Mouse (Mus musculus) neural tube, embryonic 12.5 days (tissue): ENCODE measurements around the gene Adam22. TPM values are rescaled to one million over a fixed set of nuclear protein-coding genes. Genes with fewer than 3 reads are reported as not detected.
"Not testable (repeated sequence)": the region's sequence is repeated elsewhere in the genome, so short reads cannot be mapped to it uniquely, and the experiment has no call there.

ENCODE experiments used
- ATAC-seq: fragments of 200-750 bp; cut with Nextera tagmentation; 2 replicates; pipeline ENCODE4 v1.8.0; 2017; ENCODE audit warnings: low read depth, mild to moderate bottlenecking, moderate TSS enrichment, moderate library complexity; ENCODE audit not compliant: low FRiP score
- H3K27ac ChIP-seq: fragments of 300-500 bp; sonication (generic); 2 replicates; pipeline ENCODE4 v1.5.1; 2016
- H3K27me3 ChIP-seq: fragments of 300-500 bp; sonication (generic); replicated peaks from 2 replicates; pipeline ENCODE4 v1.6.1; 2016; ENCODE audit warnings: mild to moderate bottlenecking
- H3K36me3 ChIP-seq: fragments of 300-500 bp; sonication (generic); 2 replicates; pipeline ENCODE4 v1.6.1; 2016; ENCODE audit warnings: mild to moderate bottlenecking
- H3K4me1 ChIP-seq: fragments of 300-500 bp; sonication (generic); 2 replicates; pipeline ENCODE4 v1.6.1; 2016
- H3K4me2 ChIP-seq: fragments of 300-500 bp; sonication (generic); replicated peaks from 2 replicates; pipeline ENCODE4 v1.6.1; 2016; ENCODE audit warnings: mild to moderate bottlenecking
- H3K4me3 ChIP-seq: fragments of 300-500 bp; sonication (generic); 2 replicates; pipeline ENCODE4 v1.5.1; 2016
- H3K9ac ChIP-seq: fragments of 300-500 bp; sonication (generic); 2 replicates; pipeline ENCODE4 v1.6.1; 2016; ENCODE audit warnings: mild to moderate bottlenecking
- H3K9me3 ChIP-seq: fragments of 300-500 bp; sonication (generic); 2 replicates; pipeline ENCODE4 v1.6.1; 2016; ENCODE audit warnings: mild to moderate bottlenecking
- WGBS: fragments of 180-500 bp; shearing (Covaris S2); methylation state at CpG from one replicate; pipeline ENCODE4 v1.1.7; 2016; 5-methylcytosine and 5-hydroxymethylcytosine counted together
- polyA plus RNA-seq: library from polyadenylated mRNA; unstranded; fragments of >200 nt; fragmentation: Nextera tagmentation; extraction: Ambion mirVana; gene quantifications from 2 replicates; pipeline ENCODE4 v1.2.1, GENCODE M21; 2016

Adam22 gene
- polyA plus RNA-seq, 1 experiment from 2014 or later: 25.1 TPM

DNA sequence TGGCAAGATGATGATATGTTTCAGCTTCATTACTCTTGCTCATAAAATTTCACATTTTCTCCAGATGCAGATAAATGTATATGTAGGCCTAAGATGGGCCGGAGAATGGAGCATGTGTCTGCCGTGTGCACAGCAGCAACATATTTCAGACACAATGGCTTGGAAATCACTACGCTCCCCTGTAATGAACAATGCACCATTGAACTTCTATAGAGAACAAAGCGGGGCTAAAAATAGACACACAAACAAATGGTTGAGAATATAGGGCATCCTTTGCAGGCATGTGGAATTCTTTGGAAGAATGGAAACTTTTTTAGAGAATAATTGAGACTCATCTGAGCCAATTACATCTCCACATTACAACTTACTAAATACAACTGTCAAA lies 143.6 kb downstream of the Adam22 start:
- no peak overlapping the region for H3K4me3 ChIP-seq
- no peaks in the 10 kb centered on the region for H3K27me3 ChIP-seq
- H3K9ac ChIP-seq: no peak overlapping the region
- no peaks in the 10 kb centered on the region for H3K9me3 ChIP-seq
- H3K4me2 ChIP-seq: no peak overlapping the region
- H3K27ac ChIP-seq: no peak overlapping the region
- H3K36me3 ChIP-seq: no peaks in the 10 kb centered on the region
- WGBS: 59% methylated on average over 4 of the region's 4 CpGs
- H3K4me1 ChIP-seq: no peaks in the 10 kb centered on the region
- ATAC-seq: peak; percentile 31; the same call in 1 of the 2 replicates

DNA sequence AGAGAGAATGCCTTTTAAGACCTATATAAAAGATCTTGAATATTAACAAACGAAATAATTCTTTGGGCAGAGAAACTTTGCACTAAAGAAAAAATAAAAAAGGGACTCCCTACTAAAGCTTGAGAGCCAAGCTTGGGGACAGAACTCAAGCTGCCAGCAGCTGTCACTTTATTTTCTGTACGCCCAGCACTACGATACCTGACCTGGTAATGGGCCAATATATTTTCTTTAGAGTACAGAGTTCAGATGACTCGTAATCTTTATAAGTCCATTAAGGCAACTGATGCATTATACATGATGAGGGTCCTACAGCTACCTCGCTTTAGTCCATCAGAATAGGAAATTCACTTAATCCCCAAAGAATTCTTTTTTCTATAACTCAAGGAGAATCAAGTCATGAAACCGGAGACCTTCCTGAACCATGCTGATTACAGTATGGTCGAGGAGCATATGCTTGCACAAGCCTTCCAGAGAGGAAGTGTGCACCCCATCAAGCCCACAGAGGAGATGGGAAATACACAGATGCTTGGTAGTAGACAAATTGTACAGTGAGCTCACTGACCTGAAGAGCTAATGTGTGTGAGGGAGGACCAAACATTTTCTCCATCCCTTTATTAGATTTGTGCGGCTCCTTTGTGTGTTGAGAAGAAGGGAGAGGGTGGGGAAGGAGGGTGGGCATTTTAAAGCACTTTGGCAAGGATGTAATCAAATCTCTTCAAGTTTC lies 144.2 kb downstream of the Adam22 start:
- no peaks in the 10 kb centered on the region for H3K9me3 ChIP-seq
- H3K4me2 ChIP-seq: no peak overlapping the region
- no peaks in the 10 kb centered on the region for H3K27me3 ChIP-seq
- no peak overlapping the region for H3K27ac ChIP-seq
- no peak for ATAC-seq
- no peaks in the 10 kb centered on the region for H3K36me3 ChIP-seq
- H3K4me1 ChIP-seq: no peaks in the 10 kb centered on the region
- 78% methylated on average over 8 of the region's 8 CpGs for WGBS
- no peak overlapping the region for H3K4me3 ChIP-seq
- H3K9ac ChIP-seq: no peak overlapping the region

DNA sequence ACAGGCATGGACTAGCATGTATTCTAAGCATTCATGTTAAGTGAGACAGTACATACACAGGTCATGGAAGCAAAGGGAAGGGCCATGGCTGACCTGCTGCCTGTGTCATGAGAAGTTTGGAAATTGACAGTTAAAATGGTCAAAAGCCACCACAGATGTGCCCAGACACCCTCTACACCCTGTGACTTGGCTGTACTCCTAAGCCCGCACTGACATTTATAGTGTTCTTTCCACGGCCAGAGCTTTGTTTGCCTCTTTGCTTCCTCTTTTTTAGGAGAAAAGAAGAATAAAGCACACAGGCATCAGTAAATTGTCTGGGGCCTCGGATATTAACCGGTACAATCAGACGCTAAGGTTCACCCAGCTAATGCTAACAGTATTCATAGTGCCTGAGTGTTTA lies 146.3 kb downstream of the Adam22 start:
- no peak overlapping the region for H3K27ac ChIP-seq
- 88% methylated on average over 5 of the region's 5 CpGs for WGBS
- H3K4me3 ChIP-seq: no peak overlapping the region
- no peaks in the 10 kb centered on the region for H3K9me3 ChIP-seq
- no peak for ATAC-seq
- H3K36me3 ChIP-seq: no peaks in the 10 kb centered on the region
- H3K9ac ChIP-seq: no peak overlapping the region
- no peak overlapping the region for H3K4me2 ChIP-seq
- H3K4me1 ChIP-seq: no peaks in the 10 kb centered on the region
- H3K27me3 ChIP-seq: no peaks in the 10 kb centered on the region

DNA sequence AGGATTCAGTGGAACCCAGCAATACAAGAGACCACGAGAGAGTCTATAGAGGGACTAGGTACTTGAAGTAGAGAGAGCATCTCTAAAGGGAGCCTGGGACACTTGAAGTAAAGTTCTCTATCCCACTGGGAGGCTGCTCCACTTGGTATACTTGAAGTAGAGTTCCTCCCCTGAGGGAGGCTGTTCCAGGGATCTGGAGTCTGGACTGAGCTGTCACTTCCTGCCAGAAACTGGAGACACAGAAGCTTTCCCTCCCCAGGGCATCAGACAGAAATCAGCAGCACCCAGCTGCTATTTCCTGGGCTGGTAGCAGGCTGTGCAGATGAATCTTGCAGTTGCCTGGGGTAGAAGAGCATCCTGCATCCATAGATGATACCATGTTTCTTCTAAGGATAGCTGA lies 152.1 kb downstream of the Adam22 start:
- Histone ChIP-seq H3K4me3 (no peak overlapping the region), H3K4me2 (no peak overlapping the region), H3K27ac (no peak overlapping the region), H3K9ac (no peak overlapping the region), H3K36me3 (no peaks in the 10 kb centered on the region), H3K4me1 (no peaks in the 10 kb centered on the region), H3K27me3 (no peaks in the 10 kb centered on the region), H3K9me3 (no peaks in the 10 kb centered on the region)
- 73% methylated on average over 1 of the region's 1 CpGs for WGBS
- no peak for ATAC-seq

DNA sequence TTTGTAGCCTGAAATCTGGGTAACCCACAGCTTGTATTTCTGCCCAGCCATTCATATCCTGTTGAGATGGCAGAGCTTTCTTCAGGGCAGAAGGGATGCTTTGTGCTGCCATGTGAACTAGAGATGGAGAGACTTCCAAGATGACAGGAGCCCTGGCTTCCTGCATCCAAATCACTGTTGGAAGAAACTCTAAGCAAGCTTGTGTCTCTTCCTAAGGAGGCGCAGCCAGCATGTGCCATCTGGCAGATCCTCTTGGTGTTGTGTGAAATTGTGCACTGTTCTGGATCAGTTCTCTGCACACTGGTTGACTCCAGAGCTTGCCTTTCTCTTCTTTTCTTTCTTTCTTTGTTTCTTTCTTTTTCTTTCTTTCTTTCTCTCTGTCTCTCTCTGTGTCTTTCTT lies 183.0 kb downstream of the Adam22 start:
- not testable (repeated sequence) for H3K4me3 ChIP-seq, H3K4me1 ChIP-seq, H3K27me3 ChIP-seq, H3K36me3 ChIP-seq, H3K9me3 ChIP-seq, H3K4me2 ChIP-seq, H3K27ac ChIP-seq, H3K9ac ChIP-seq, ATAC-seq
- 93% methylated on average over 1 of the region's 1 CpGs for WGBS

DNA sequence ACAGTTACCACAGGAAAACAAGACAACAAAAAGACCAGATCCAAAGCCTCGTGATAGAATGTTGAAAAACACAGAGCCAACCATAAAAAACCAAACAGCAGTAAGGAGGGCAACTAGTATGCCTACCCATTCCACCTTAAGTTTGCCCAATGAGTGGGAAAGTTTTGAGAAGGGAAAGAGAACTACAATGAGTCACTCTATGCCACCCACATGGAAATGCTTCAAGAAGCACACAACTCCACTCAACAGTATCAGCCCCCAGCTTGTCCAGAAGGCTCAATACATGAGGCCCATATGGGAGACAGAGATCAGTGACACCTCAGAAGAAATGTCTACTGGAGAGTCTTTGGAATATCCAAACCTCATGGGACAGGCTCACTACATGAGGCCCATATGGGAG lies 187.3 kb downstream of the Adam22 start:
- Histone ChIP-seq H3K4me2 (no peak overlapping the region), H3K9ac (no peak overlapping the region), H3K9me3 (no peaks in the 10 kb centered on the region), H3K4me3 (no peak overlapping the region), H3K27ac (no peak overlapping the region), H3K36me3 (no peaks in the 10 kb centered on the region), H3K4me1 (no peaks in the 10 kb centered on the region), H3K27me3 (no peaks in the 10 kb centered on the region)
- no peak for ATAC-seq
- WGBS: 97% methylated on average over 1 of the region's 1 CpGs

DNA sequence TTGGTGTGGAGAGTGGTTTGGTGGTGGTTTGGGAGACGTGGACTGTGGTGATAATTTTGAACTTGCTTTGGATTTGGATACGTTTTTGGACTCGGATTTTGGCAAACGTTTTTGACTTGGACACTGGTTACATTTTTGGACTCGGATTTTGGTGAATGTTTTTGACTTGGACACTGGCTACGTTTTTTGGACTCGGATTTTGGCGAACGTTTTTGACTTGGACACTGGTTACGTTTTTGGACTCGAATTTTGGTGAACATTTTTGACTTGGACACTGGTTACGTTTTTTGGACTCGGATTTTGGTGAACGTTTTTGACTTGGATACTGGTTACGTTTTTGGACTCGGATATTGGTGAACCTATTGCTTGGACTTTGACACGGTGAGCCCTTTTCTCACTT lies 189.8 kb downstream of the Adam22 start:
- Histone ChIP-seq H3K4me3 (no peak overlapping the region), H3K9me3 (no peaks in the 10 kb centered on the region), H3K36me3 (no peaks in the 10 kb centered on the region), H3K4me1 (no peaks in the 10 kb centered on the region), H3K27me3 (no peaks in the 10 kb centered on the region), H3K9ac (no peak overlapping the region), H3K4me2 (no peak overlapping the region), H3K27ac (no peak overlapping the region)
- 93% methylated on average over 17 of the region's 17 CpGs for WGBS
- ATAC-seq: no peak

DNA sequence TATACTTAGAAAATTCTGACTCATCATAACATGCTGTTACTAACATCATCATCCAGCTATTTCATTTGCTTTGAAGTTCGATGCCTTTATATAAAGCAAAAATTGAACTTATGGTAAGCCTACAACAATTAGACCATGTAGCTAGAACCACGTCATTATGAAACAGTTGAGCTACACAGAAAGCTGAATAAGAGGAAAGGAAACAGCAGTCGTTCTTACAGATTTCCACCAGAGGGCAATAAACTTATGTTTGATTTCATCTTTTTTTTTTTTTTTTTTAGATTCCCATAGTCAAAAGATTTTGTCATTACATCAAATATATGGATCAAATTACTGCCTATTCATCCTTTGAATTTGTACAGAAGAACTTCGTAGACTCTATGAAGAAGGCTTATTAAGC lies 203.2 kb downstream of the Adam22 start:
- H3K27me3 ChIP-seq: no peaks in the 10 kb centered on the region
- no peaks in the 10 kb centered on the region for H3K36me3 ChIP-seq
- H3K9ac ChIP-seq: no peak overlapping the region
- H3K4me3 ChIP-seq: no peak overlapping the region
- ATAC-seq: no peak
- 65% methylated on average over 4 of the region's 4 CpGs for WGBS
- H3K4me1 ChIP-seq: no peaks in the 10 kb centered on the region
- no peaks in the 10 kb centered on the region for H3K9me3 ChIP-seq
- no peak overlapping the region for H3K27ac ChIP-seq
- no peak overlapping the region for H3K4me2 ChIP-seq

DNA sequence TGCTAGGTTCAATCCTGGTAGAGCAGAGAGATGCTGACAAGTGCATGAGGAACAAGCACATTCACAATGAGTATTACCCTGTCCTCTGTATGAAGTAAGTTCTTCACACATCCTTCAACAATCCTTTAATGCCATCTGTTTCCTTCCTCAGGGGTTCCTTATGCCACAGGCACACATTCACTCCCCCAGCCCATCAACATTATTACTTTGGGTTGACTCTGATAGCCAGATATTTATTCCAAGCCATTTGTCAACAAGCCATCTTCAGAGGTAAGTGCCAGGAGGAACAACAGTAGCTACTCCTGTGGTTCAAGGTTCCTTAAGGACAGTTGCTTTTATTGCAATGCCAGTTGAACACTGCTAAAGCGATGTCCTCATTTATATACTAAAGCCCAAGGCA lies 216.3 kb downstream of the Adam22 start:
- no peak overlapping the region for H3K4me3 ChIP-seq
- 91% methylated on average over 1 of the region's 1 CpGs for WGBS

DNA sequence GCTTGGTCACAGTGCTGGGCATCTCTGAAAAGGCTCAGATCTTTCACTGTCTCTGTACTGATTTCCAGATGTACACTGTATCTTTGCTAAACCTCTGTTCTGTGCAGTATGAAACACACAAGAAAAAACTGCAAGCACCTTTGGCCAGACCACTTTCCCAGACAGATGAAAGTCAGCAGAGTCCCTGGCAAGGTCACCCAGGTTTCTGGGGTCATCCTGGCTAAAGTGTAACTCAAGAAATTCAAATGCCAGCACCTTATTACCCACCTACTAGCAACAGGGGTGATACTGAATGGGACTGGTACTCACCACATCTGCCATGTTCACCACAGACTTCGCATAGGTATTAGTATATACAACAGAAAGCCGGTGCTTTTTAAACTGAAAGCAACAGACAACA lies 221.8 kb downstream of the Adam22 start:
- no peak overlapping the region for H3K27ac ChIP-seq
- no peaks in the 10 kb centered on the region for H3K4me1 ChIP-seq
- no peaks in the 10 kb centered on the region for H3K36me3 ChIP-seq
- 94% methylated on average over 2 of the region's 2 CpGs for WGBS
- H3K9ac ChIP-seq: no peak overlapping the region
- ATAC-seq: no peak
- H3K4me2 ChIP-seq: no peak overlapping the region
- H3K27me3 ChIP-seq: no peaks in the 10 kb centered on the region
- no peak overlapping the region for H3K4me3 ChIP-seq
- no peaks in the 10 kb centered on the region for H3K9me3 ChIP-seq

More for the DNA sequence above, 216.3 kb downstream of the Adam22 start:
- Histone ChIP-seq H3K4me1 (no peaks in the 10 kb centered on the region), H3K4me2 (no peak overlapping the region), H3K27ac (no peak overlapping the region), H3K9me3 (no peaks in the 10 kb centered on the region), H3K9ac (no peak overlapping the region), H3K27me3 (no peaks in the 10 kb centered on the region), H3K36me3 (no peaks in the 10 kb centered on the region)
- no peak for ATAC-seq

DNA sequence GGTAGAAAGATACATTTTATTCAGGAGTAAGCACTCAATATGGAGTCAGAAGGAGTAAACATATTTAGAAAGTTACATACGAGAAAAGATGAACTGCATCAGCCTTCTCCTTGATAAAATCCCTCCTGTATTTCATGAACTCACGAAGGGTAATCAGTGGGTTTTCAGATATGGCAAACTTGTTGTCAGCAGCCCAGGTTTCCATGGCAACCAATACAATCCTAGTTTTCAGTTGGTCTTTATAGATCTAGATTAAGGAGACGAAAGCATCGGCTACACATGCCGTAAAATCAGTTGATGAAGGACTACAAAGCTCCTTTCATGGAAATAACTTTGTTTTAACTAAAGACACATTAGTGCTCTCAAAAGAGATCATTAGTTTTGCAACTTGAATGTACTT lies 222.5 kb downstream of the Adam22 start:
- Histone ChIP-seq H3K27ac (no peak overlapping the region), H3K9ac (no peak overlapping the region), H3K9me3 (no peaks in the 10 kb centered on the region), H3K4me2 (no peak overlapping the region), H3K27me3 (no peaks in the 10 kb centered on the region), H3K36me3 (no peaks in the 10 kb centered on the region), H3K4me1 (no peaks in the 10 kb centered on the region), H3K4me3 (no peak overlapping the region)
- WGBS: 35% methylated on average over 5 of the region's 5 CpGs
- peak; percentile 42; the same call in 1 of the 2 replicates for ATAC-seq

DNA sequence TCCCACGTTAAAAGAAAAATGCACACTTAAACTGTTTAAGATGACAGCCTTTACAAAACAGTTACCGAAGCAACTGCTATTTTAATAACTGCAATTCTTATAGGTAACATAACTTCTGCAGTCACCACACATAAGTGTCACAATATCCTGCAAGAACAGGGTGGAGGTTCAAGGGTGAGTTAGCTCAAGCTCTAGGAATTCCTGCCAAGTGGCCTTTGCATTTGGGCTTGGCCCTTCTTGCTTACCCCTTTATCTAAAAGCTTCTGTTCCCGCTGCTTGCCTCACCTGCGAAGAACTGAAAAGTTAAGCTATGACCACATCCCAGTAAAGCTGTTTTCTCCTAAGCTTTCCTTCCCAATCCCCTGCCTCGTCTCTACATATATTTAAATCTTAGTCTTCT lies 235.4 kb downstream of the Adam22 start:
- no peak for ATAC-seq
- Histone ChIP-seq H3K4me2 (no peak overlapping the region), H3K27ac (no peak overlapping the region), H3K4me1 (no peaks in the 10 kb centered on the region), H3K4me3 (no peak overlapping the region), H3K36me3 (no peaks in the 10 kb centered on the region), H3K9ac (no peak overlapping the region), H3K9me3 (no peaks in the 10 kb centered on the region), H3K27me3 (no peaks in the 10 kb centered on the region)
- 87% methylated on average over 5 of the region's 5 CpGs for WGBS

DNA sequence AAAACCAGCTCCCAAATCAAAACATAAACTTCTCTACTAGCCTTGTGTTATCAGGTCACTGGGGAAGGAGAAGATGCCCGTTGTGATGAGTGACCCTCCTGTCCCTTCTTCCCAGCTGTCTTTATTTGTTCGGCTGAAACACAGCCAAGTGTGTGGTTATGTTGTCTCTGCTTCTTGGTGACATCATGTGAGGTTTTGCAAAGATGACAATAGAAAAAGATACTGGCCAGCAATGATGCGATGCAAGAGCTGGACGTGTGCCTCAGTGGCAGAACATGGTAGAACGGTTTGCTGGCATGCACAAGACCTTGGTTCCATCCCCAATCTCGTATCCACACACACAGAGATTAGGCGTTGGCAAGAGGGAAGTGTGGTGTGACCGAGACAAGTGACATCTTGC lies 236.0 kb downstream of the Adam22 start:
- no peaks in the 10 kb centered on the region; the same call in 1 of the 2 replicates for H3K36me3 ChIP-seq
- ATAC-seq: no peak
- no peak overlapping the region for H3K27ac ChIP-seq
- no peak overlapping the region for H3K4me3 ChIP-seq
- H3K4me1 ChIP-seq: no peaks in the 10 kb centered on the region
- whole genome bisulfite sequencing: 90% methylated on average over 8 of the region's 8 CpGs
- H3K9me3 ChIP-seq: no peaks in the 10 kb centered on the region
- H3K27me3 ChIP-seq: no peaks in the 10 kb centered on the region
- no peak overlapping the region for H3K9ac ChIP-seq
- H3K4me2 ChIP-seq: no peak overlapping the region
